Mouse (Mus musculus) bone marrow macrophage, adult 2 months (primary cell): Measurements from ENCODE around the gene Bcat1.

ENCODE experiments used
- CTCF ChIP-seq: IDR thresholded peaks from 2 replicates; pipeline ENCODE4 v1.5.1; 2012; ENCODE audit warnings: low read depth, mild to moderate bottlenecking, low read length, moderate library complexity
- POLR2A ChIP-seq: IDR thresholded peaks from 2 replicates; pipeline ENCODE4 v1.6.1; 2012; ENCODE audit warnings: mild to moderate bottlenecking, low read depth, low read length, borderline replicate concordance

DNA sequence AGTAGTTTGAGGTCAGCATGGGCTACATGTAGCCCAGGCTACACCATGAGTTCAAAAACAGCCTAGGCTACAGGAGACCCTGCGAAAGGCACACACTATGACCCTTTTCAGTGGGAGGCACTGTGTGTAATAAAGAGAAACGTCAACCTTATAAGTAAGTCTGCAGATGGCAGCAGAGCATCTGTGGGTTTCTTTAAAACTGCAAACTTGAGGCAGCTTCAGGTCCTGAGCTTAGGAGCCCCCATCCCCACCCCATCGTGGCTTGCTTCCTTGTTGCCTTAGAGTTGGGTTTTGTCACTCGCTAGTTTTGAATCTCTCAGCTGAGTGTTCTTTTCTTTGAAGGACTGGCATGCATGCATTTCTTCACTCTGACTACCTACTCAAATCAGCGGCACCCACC is 14.9 kb upstream of the Bcat1 start:
- TF ChIP-seq CTCF (no peak), POLR2A (no peak)
